Mouse (Mus musculus) neural tube, postnatal 0 days (tissue): ENCODE results near the gene Tmprss11e. TPM values are rescaled to one million over a fixed set of nuclear protein-coding genes. Genes with fewer than 3 reads are reported as not detected.

Experiments used
- polyA plus RNA-seq: library from polyadenylated mRNA; unstranded; fragments of >200 nt; fragmentation: Nextera tagmentation; extraction: Ambion mirVana; gene quantifications from 2 replicates; pipeline ENCODE4 v1.2.1, GENCODE M21; 2015

Gene Tmprss11e
- polyA plus RNA-seq = not detected in 2 replicates

DNA sequence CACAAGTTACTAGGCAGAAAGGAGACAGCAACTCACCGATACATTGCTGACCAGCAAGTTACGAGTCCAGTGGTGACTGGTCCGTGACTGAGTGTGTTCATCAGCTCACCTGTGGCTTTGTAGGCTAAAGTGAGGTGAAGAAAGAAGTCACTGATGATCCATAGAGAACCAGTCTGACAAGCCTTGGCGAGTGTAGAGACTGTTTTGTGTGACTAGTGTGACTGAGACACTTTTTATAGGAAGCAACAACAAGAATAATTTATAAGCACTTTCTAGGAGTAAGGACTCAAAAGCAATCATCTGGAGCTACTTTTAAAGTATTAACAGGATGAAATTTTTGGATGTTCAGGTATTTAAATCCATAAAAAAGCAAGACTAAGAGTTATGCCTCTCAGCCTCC is at the start of gene Tmprss11e:
Tmprss11e (minus strand) TSS at position 101 of the 400 bp plus-strand sequence.

DNA sequence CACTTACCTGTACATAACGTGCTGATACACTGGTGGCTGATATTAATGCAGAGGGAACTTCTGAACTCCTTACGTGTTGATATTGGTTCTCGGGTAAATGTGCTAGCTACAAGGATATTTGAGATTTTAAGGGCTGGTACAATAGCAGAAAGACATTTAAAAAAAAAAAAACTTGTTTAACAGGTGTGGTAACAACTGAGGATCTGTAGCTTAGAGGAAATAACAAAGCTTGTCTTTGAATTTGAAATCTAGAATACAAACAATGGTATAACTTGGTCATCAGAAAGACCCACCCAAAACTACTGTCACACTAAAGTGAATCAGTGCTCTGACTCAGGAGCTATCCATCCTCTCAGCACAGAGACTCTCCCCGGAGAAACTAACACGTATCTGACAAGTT is 69.4 kb downstream of the Tmprss11e start, which contains the start of gene Tmprss11b:
Tmprss11b (minus strand) TSS at position 101 of the 400 bp plus-strand sequence.

Other genes starting within 250 kb of the Tmprss11e start
- gene Tmprss11g, start 227.2 kb downstream of the Tmprss11e start, polyA plus RNA-seq = not detected in 2 replicates
- gene Tmprss11f, start 113.4 kb downstream of the Tmprss11e start, polyA plus RNA-seq = 0.10 TPM in 1 of 2 replicates, not detected in the other
- not detected in 2 replicates for gene Tmprss11b, start 69.5 kb downstream of the Tmprss11e start, polyA plus RNA-seq
- gene Ythdc1, start 58.4 kb upstream of the Tmprss11e start, polyA plus RNA-seq = 27.4 and 29.5 TPM in 2 replicates
- gene Ugt2b34, start 161.1 kb upstream of the Tmprss11e start, polyA plus RNA-seq = not detected in 2 replicates
- not detected in 2 replicates for gene Ugt2b1, start 180.7 kb upstream of the Tmprss11e start, polyA plus RNA-seq